Mouse (Mus musculus): ENCODE measurements around the gene Arih2. TPM values are rescaled to one million over a fixed set of nuclear protein-coding genes. Genes with fewer than 3 reads are reported as not detected.
A peak's percentile ranks its signal among the peaks of the same experiment; 100 is the strongest.
"Not testable (repeated sequence)": the region's sequence is repeated elsewhere in the genome, so short reads cannot be mapped to it uniquely, and the experiment has no call there.

Arih2 gene
- polyA plus RNA-seq, 1 experiment from 2014 or later = 62.1 TPM

DNA sequence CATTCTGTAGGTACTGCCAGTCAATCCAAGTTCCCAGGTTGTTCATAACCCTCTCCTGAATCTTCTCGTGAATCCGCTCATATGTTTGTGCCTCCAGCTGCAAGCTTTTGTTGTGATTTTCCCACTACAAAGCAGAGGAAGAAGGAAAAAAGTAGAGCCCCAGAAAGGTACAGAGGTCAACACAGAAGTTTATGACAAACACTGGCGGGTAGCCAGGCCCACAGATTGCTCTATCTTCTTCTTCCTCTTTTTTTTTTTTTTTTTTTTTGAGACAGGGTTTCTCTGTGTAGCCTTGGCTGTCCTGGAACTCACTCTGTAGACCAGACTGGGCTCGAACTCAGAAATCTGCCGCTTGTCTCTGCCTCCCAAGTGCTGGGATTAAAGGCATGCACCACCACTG is 41.3 kb downstream of the Arih2 start:
- not testable (repeated sequence) for ATAC-seq (replicated peaks; ENCODE audit: low FRiP score); H3K27ac ChIP-seq (ENCODE audit: low read depth, low read length); DNase-seq (ENCODE audit: low spot score); H3K4me2 ChIP-seq (ENCODE audit: low read depth, low read length, severe bottlenecking); H3K9me3 ChIP-seq (ENCODE audit: control insufficient read depth, low read length); H3K9ac ChIP-seq (ENCODE audit: low read length); H3K36me3 ChIP-seq (ENCODE audit: control insufficient read depth, insufficient read depth, low read length); H3K27me3 ChIP-seq (ENCODE audit: control insufficient read depth, insufficient read depth, low read length); H3K4me3 ChIP-seq (ENCODE audit: low read depth, low read length); H3K4me1 ChIP-seq (replicated peaks; ENCODE audit: control insufficient read depth, insufficient read depth, low read length)
- 92% methylated on average over 5 of the region's 5 CpGs for WGBS

- H3K27me3 ChIP-seq (ENCODE audit: control insufficient read depth, insufficient read depth, low read length) = no peaks in the 10 kb centered on the region
- H3K9me3 ChIP-seq (ENCODE audit: control insufficient read depth, low read length) = no peaks in the 10 kb centered on the region
- 90% methylated on average over 4 of the region's 4 CpGs for WGBS
- ATAC-seq (replicated peaks; ENCODE audit: low FRiP score) (no peak), DNase-seq (ENCODE audit: low spot score) (no peak)
- H3K36me3 ChIP-seq (ENCODE audit: control insufficient read depth, insufficient read depth, low read length) = no peaks in the 10 kb centered on the region; the same call in 1 of the 2 replicates
- no peak overlapping the region for H3K27ac ChIP-seq (ENCODE audit: low read depth, low read length)
- H3K4me3 ChIP-seq (ENCODE audit: low read depth, low read length) = no peak overlapping the region
- H3K9ac ChIP-seq (ENCODE audit: low read length) = no peak overlapping the region
- no peaks in the 10 kb centered on the region for H3K4me1 ChIP-seq (replicated peaks; ENCODE audit: control insufficient read depth, insufficient read depth, low read length)
- H3K4me2 ChIP-seq (ENCODE audit: low read depth, low read length, severe bottlenecking) = no peak overlapping the region
These were observed 47.2 kb downstream of the Arih2 start for GRCm38 (mm10) chr9:108601986-108602385.

DNA sequence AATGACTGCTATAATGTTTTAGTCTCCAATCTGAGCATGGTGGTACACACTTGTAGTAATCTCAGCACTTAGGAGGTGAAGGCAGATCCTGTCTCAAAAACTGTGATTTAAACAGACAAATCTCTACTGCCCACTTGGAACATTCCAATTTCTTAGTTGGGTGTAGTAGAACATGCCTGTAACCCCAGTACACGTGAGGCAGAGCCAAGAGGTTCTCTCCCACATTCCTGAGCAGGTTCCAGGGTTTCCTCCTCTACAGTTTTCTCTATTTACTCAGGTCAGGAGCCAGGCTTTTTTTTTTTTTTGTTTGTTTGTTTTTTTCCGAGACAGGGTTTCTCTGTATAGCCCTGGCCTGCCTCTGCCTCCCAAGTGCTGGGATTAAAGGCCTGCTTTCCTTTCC is 49.2 kb downstream of the Arih2 start:
- Histone ChIP-seq H3K9ac (ENCODE audit: low read length) (no peak overlapping the region), H3K27ac (ENCODE audit: low read depth, low read length) (no peak overlapping the region), H3K4me3 (ENCODE audit: low read depth, low read length) (no peak overlapping the region), H3K4me1 (replicated peaks; ENCODE audit: control insufficient read depth, insufficient read depth, low read length) (no peaks in the 10 kb centered on the region), H3K36me3 (ENCODE audit: control insufficient read depth, insufficient read depth, low read length) (no peaks in the 10 kb centered on the region; the same call in 1 of the 2 replicates), H3K4me2 (ENCODE audit: low read depth, low read length, severe bottlenecking) (no peak overlapping the region), H3K9me3 (ENCODE audit: control insufficient read depth, low read length) (no peaks in the 10 kb centered on the region), H3K27me3 (ENCODE audit: control insufficient read depth, insufficient read depth, low read length) (no peaks in the 10 kb centered on the region)
- ATAC-seq (replicated peaks; ENCODE audit: low FRiP score) (no peak), DNase-seq (ENCODE audit: low spot score) (no peak)
- 81% methylated on average over 2 of the region's 2 CpGs for WGBS

- no peaks in the 10 kb centered on the region; the same call in 1 of the 2 replicates for H3K36me3 ChIP-seq (ENCODE audit: control insufficient read depth, insufficient read depth, low read length)
- DNase-seq (ENCODE audit: low spot score) (no peak), ATAC-seq (replicated peaks; ENCODE audit: low FRiP score) (no peak)
- H3K9ac ChIP-seq (ENCODE audit: low read length) = no peak overlapping the region
- H3K27ac ChIP-seq (ENCODE audit: low read depth, low read length) = no peak overlapping the region
- H3K27me3 ChIP-seq (ENCODE audit: control insufficient read depth, insufficient read depth, low read length) = no peaks in the 10 kb centered on the region
- H3K4me3 ChIP-seq (ENCODE audit: low read depth, low read length) = no peak overlapping the region
- H3K9me3 ChIP-seq (ENCODE audit: control insufficient read depth, low read length) = no peaks in the 10 kb centered on the region
- WGBS = 80% methylated on average over 4 of the region's 4 CpGs
- H3K4me1 ChIP-seq (replicated peaks; ENCODE audit: control insufficient read depth, insufficient read depth, low read length) = no peaks in the 10 kb centered on the region
- H3K4me2 ChIP-seq (ENCODE audit: low read depth, low read length, severe bottlenecking) = no peak overlapping the region
These were observed 50.1 kb downstream of the Arih2 start for GRCm38 (mm10) chr9:108599021-108599566.

- H3K4me2 ChIP-seq (ENCODE audit: low read depth, low read length, severe bottlenecking) = peak within 1 kb of the TSS; percentile 94
- no peaks in the 10 kb centered on the region for H3K27me3 ChIP-seq (ENCODE audit: control insufficient read depth, insufficient read depth, low read length)
- ATAC-seq (replicated peaks; ENCODE audit: low FRiP score) (peak; percentile 88), DNase-seq (ENCODE audit: low spot score) (peak; percentile 83)
- H3K9ac ChIP-seq (ENCODE audit: low read length) = peak within 1 kb of the TSS; percentile 78
- H3K27ac ChIP-seq (ENCODE audit: low read depth, low read length) = 0 out of 2 replicates have a peak within 1 kb of the TSS, but pooled peaks have one; percentile 31
- peak within 1 kb of the TSS; percentile 71 for H3K4me3 ChIP-seq (ENCODE audit: low read depth, low read length)
- H3K36me3 ChIP-seq (ENCODE audit: control insufficient read depth, insufficient read depth, low read length) = no peaks in the 10 kb centered on the region
- H3K9me3 ChIP-seq (ENCODE audit: control insufficient read depth, low read length) = no peaks in the 10 kb centered on the region
- no peaks in the 10 kb centered on the region for H3K4me1 ChIP-seq (replicated peaks; ENCODE audit: control insufficient read depth, insufficient read depth, low read length)
- WGBS = 2% methylated on average over 56 of the region's 69 CpGs
These were observed 52.0 kb downstream of the Arih2 start, which contains the start of gene P4htm for GRCm38 (mm10) chr9:108596998-108597764. P4htm (minus strand) TSS chr9:108597667.

- Histone ChIP-seq H3K36me3 (ENCODE audit: control insufficient read depth, insufficient read depth, low read length) (no peaks in the 10 kb centered on the region), H3K27ac (ENCODE audit: low read depth, low read length) (no peak overlapping the region), H3K4me1 (replicated peaks; ENCODE audit: control insufficient read depth, insufficient read depth, low read length) (peaks cover under 1% of the 10 kb centered on the region; the same call in 1 of the 2 replicates), H3K4me2 (ENCODE audit: low read depth, low read length, severe bottlenecking) (no peak overlapping the region), H3K4me3 (ENCODE audit: low read depth, low read length) (no peak overlapping the region), H3K27me3 (ENCODE audit: control insufficient read depth, insufficient read depth, low read length) (no peaks in the 10 kb centered on the region), H3K9me3 (ENCODE audit: control insufficient read depth, low read length) (no peaks in the 10 kb centered on the region), H3K9ac (ENCODE audit: low read length) (no peak overlapping the region)
- ATAC-seq (replicated peaks; ENCODE audit: low FRiP score) = no peak
- WGBS = 88% methylated on average over 3 of the region's 3 CpGs
- DNase-seq (ENCODE audit: low spot score) = no peak
These were observed 54.8 kb downstream of the Arih2 start for GRCm38 (mm10) chr9:108594354-108594753.

DNA sequence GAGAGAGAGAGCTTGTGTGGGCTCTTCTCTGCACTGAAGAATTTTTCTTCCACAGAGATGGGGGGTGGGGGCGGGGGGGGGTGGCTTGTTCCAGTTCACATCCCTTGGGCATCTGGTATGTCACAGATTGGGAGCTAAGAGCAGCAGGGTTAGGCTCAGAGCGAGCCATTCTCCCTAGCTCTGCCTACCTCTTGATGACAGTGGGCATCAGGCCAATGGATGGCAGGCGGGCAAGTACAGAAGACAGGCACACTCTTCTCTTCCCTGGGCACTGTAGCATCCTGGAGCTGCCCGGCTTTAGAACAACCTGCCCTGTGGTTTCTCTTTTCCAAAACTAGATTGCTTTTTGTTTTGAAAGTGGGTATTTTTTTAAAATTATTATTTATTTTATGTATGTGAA is 57.7 kb downstream of the Arih2 start:
- Histone ChIP-seq H3K4me1 (replicated peaks; ENCODE audit: control insufficient read depth, insufficient read depth, low read length) (peaks cover 26% of the 10 kb centered on the region), H3K4me3 (ENCODE audit: low read depth, low read length) (no peak overlapping the region), H3K9ac (ENCODE audit: low read length) (no peak overlapping the region), H3K36me3 (ENCODE audit: control insufficient read depth, insufficient read depth, low read length) (no peaks in the 10 kb centered on the region), H3K27me3 (ENCODE audit: control insufficient read depth, insufficient read depth, low read length) (no peaks in the 10 kb centered on the region), H3K4me2 (ENCODE audit: low read depth, low read length, severe bottlenecking) (no peak overlapping the region), H3K9me3 (ENCODE audit: control insufficient read depth, low read length) (no peaks in the 10 kb centered on the region), H3K27ac (ENCODE audit: low read depth, low read length) (no peak overlapping the region)
- no peak for ATAC-seq (replicated peaks; ENCODE audit: low FRiP score)
- no peak for DNase-seq (ENCODE audit: low spot score)
- 91% methylated on average over 4 of the region's 4 CpGs for WGBS

DNA sequence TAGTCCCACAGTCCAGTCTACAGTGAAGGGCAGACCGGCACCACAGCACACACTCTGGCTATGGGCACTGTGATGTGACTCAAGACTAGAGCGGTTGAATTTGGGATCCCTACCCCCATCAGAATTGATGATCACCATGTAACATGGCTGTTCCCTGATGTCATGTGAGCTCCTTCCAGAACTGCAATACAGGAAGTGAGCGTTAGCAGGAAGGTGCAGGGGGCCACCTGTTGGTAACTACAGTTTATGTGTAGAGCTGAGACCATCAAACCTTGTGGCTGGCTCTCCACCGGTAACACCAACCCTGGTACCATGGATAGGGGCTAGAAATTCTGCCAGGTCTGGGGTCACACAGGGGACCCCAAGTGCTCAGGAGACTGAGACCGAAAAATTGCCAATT is 60.0 kb downstream of the Arih2 start:
- Histone ChIP-seq H3K27me3 (ENCODE audit: control insufficient read depth, insufficient read depth, low read length) (no peaks in the 10 kb centered on the region), H3K27ac (ENCODE audit: low read depth, low read length) (peak overlapping the region; percentile 98), H3K36me3 (ENCODE audit: control insufficient read depth, insufficient read depth, low read length) (no peaks in the 10 kb centered on the region), H3K4me1 (replicated peaks; ENCODE audit: control insufficient read depth, insufficient read depth, low read length) (peaks cover 32% of the 10 kb centered on the region), H3K9me3 (ENCODE audit: control insufficient read depth, low read length) (no peaks in the 10 kb centered on the region), H3K4me2 (ENCODE audit: low read depth, low read length, severe bottlenecking) (no peak overlapping the region), H3K9ac (ENCODE audit: low read length) (no peak overlapping the region), H3K4me3 (ENCODE audit: low read depth, low read length) (no peak overlapping the region)
- WGBS = 75% methylated on average over 5 of the region's 5 CpGs
- DNase-seq (ENCODE audit: low spot score) (no peak), ATAC-seq (replicated peaks; ENCODE audit: low FRiP score) (no peak)

Measured in forebrain, embryonic 11.5 days (tissue).